Mouse (Mus musculus) yolk sac, embryonic 10.5 days (tissue): Measurements from ENCODE around the gene Twsg1.

ENCODE experiments used
- DNase-seq: peaks from one replicate; pipeline ENCODE4 v3.0.0-alpha.2; 2017; ENCODE audit warnings: low spot score

The Twsg1 gene

DNA sequence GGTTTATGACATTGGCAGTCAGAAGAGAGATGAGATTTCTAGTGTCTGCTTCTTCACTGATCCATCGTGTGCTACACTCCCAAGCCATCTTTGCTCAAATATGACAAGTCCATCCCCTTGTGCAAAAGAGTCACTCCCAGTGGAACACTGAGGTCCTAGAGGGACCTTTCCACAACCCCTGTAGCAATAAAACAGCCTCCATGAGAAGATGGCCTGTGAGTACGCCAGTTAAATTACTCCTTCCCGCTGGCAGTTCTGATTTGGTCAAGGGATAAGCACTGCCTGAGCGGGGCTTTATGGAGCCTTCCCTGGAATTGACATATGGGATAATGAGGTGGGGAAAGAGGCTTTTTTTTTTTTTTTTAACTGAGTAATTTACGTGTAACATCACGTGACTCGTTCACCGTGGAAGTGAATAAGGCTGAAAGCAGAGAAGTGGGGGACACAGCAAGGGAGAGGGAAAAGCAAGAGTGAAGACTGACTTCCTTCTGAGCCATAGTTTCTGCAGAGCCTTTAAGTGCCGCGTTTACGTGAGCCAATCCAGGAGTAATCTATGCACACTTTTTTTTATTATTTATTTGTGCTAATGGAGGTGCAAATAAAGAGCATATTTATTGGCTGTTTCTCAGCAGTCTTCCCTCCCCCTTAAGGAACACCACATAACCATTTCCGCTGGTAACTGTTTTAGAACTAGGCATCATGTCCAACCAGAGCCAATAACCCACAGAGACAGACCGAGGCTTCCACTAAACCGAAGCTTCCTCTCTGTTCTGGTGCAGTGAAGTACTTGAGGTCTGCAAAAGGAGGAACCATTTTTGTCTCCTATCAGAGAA, 65.1 kb downstream of the Twsg1 start, which contains the start of gene Ralbp1:
Gene Ralbp1 (minus strand): TSS at position 102 of the 833 bp plus-strand sequence.
- peak; percentile 26 for DNase-seq

- DNase-seq: no peak
These were observed 65.7 kb downstream of the Twsg1 start for GRCm38 (mm10) chr17:65885398-65885696.

- peak; percentile 99 for DNase-seq
These were observed 66.2 kb downstream of the Twsg1 start for GRCm38 (mm10) chr17:65884691-65885397.

DNA sequence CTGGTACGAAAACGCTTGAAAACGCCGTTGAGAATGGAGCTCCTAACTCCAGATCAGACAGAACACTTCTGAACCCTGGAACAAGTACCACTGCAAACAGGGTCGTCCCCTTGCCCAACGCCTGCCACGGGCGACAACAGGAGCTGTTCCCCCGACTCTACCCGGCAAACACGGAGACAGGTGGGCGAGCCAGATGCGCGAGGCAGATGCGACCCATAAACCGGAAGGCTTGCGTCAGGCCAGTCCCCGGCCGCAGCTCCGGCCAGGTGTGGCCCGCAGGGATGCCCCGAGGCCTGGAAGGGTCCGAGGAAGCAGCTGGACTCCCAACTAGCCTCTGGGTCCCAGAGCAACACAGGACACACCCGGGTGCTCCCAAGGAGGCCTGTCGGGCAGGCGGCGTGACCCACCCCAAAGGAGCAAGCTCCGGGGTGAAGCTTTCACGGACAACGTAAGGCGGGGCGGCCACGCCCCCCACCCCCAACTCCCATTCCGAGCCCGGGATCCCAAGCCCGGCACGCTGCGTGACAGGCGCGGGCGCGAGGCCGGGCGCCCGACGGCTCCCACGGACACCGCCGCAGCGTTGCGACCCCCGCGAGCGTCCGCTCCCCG, 66.9 kb downstream of the Twsg1 start:
- DNase-seq: no peak

GRCm38 (mm10) chr17:65877026-65877425, 74.0 kb downstream of the Twsg1 start:
- DNase-seq: no peak

GRCm38 (mm10) chr17:65873834-65874233, 77.2 kb downstream of the Twsg1 start:
- DNase-seq: no peak

GRCm38 (mm10) chr17:65873156-65873555, 77.9 kb downstream of the Twsg1 start:
- no peak for DNase-seq

DNA sequence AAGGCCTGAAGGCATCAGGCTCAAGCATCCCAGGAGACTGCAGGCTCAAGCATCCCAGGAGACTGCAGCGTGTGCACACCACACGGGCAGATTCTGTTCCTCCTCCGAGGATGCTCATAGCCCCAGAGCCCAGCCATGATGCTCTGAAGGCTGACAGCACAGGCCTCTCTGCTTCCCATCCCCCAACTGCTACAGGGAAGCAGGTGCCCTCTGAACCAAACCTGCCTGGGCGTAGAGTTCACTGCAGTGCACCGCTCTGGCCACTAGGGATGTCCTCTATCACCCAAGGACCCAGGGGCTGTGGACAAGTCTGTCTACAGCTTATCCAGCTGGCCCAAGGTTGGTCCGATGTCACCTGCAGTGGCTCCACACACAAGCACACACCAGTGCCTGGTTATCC, 78.4 kb downstream of the Twsg1 start:
- DNase-seq: peak; percentile 25

DNA sequence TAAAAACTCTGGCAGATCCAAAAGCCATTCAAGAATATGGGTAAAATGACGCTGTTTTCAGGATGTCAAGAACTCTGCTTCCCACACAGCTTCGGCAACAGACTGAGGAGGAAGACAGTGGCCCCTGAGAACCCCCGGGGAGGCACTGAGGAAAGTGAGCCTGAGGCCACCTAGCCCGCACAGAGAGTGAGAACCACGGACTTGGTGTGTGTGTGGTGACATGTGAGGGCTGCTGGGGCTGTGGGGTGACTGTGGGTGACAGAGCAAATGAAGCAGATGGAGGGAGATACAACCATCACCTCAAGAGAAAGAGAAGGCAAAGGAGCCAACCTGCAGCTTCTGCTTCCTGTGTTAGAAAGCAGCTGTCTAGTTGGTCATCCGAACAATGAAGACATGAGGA, 79.0 kb downstream of the Twsg1 start:
- no peak for DNase-seq
